In genomic region chr19:14424016-14424964, GRCm38 (mm10) we compare ENCODE assay signal across 16 mouse cellular contexts.
DNase-seq lines count a peak whose midpoint lies in the region; ATAC-seq and TF ChIP-seq lines count a peak whose summit lies in the region.
"Had no signal": no experiment of that assay in that cellular context is flagged by ENCODE, and none has a peak within 500 bp of the region (broad histone marks: within the 10 kb centered on the region; RNA-seq: fewer than 3 reads in every experiment).

No protein-coding gene starts in this region.

- WGBS in embryonic facial prominence, embryonic 11.5 days, result 60% methylated on average over 12 of the region's 12 CpGs
- 64% methylated on average over 12 of the region's 12 CpGs for WGBS in embryonic facial prominence, embryonic 10.5 days
- 9% methylated on average over 12 of the region's 12 CpGs for WGBS in limb, embryonic 11.5 days
- WGBS in limb, embryonic 10.5 days, result 19% methylated on average over 12 of the region's 12 CpGs
- 37% methylated on average over 12 of the region's 12 CpGs for WGBS in liver, embryonic 14.5 days (ENCODE audit: insufficient replicate concordance)
- 74% methylated on average over 12 of the region's 12 CpGs for WGBS in midbrain, embryonic 16.5 days

- no peak overlapping the region for H3K4me3 ChIP-seq in embryonic facial prominence, embryonic 11.5 days (ENCODE audit: low read depth, low read length)
- H3K4me3 ChIP-seq in embryonic facial prominence, embryonic 10.5 days, result no peak overlapping the region
- H3K4me3 ChIP-seq in limb, embryonic 11.5 days (ENCODE audit: low read depth, low read length), result no peak overlapping the region
- H3K4me3 ChIP-seq in limb, embryonic 10.5 days, result no peak overlapping the region
- no peak overlapping the region for H3K4me3 ChIP-seq in MEL (ENCODE audit: control insufficient read depth in 1 of 2, insufficient read depth in 1 of 2, low read depth in 2 of 2, low read length in 2 of 2)
- H3K4me3 ChIP-seq in liver, embryonic 14.5 days (ENCODE audit: insufficient read depth in 1 of 2, low read depth in 2 of 2, low read length in 2 of 2), result no peak overlapping the region
- H3K4me3 ChIP-seq in midbrain, embryonic 16.5 days (ENCODE audit: low read depth, low read length), result no peak overlapping the region
- H3K4me3 ChIP-seq: erythroblast, embryonic 14.5 days; midbrain, embryonic 12.5 days had no signal

- TF ChIP-seq CTCF in MEL (IDR thresholded peaks at IDR 0.05 in 2 of 3, conservative IDR thresholded peaks at IDR 0.05 in 1 of 3; ENCODE audit: control insufficient read depth in 1 of 3, insufficient read depth in 1 of 3, low read depth in 2 of 3, low read length in 3 of 3, poor library complexity in 1 of 3, severe bottlenecking in 1 of 3), result no peak; a peak in 1 of 6 replicates
- 0 out of 2 replicates have a peak, but pooled peaks have one; percentile 10 for TF ChIP-seq CTCF in liver, embryonic 14.5 days (IDR thresholded peaks at IDR 0.05; ENCODE audit: low read depth)

- ATAC-seq in embryonic facial prominence, embryonic 11.5 days (replicated peaks; ENCODE audit: insufficient number of reproducible peaks, low FRiP score, low TSS enrichment, low read depth), result no peak
- 0 out of 2 replicates have a peak, but pooled peaks have one; percentile 68 for ATAC-seq in limb, embryonic 11.5 days (ENCODE audit: insufficient number of reproducible peaks, low FRiP score, low TSS enrichment, low read depth)
- peak; percentile 37; the same call in 1 of the 2 replicates for ATAC-seq in liver, embryonic 14.5 days (ENCODE audit: insufficient read depth)
- ATAC-seq in midbrain, embryonic 16.5 days, result no peak
- ATAC-seq: activated CD4-positive, CD25-positive, alpha-beta regulatory T cell, adult 4 months; hindbrain, postnatal 0 days had no signal

- no peak overlapping the region for H3K9ac ChIP-seq in embryonic facial prominence, embryonic 11.5 days (replicated peaks; ENCODE audit: low read length)
- H3K9ac ChIP-seq in limb, embryonic 11.5 days (ENCODE audit: low read length), result no peak overlapping the region
- H3K9ac ChIP-seq in MEL (ENCODE audit: control insufficient read depth, low read depth, low read length, poor library complexity, severe bottlenecking), result no peak overlapping the region
- no peak overlapping the region for H3K9ac ChIP-seq in liver, embryonic 14.5 days (replicated peaks)
- no peak overlapping the region for H3K9ac ChIP-seq in midbrain, embryonic 16.5 days (ENCODE audit: low read depth, low read length)
- H3K9ac ChIP-seq: midbrain, embryonic 12.5 days had no signal

- H3K36me3 ChIP-seq in embryonic facial prominence, embryonic 11.5 days (replicated peaks; ENCODE audit: control insufficient read depth, insufficient read depth, low read depth, low read length), result no peaks in the 10 kb centered on the region
- H3K36me3 ChIP-seq in embryonic facial prominence, embryonic 10.5 days (replicated peaks), result no peaks in the 10 kb centered on the region
- H3K36me3 ChIP-seq in limb, embryonic 11.5 days (ENCODE audit: control insufficient read depth, insufficient read depth, low read length), result no peaks in the 10 kb centered on the region
- no peaks in the 10 kb centered on the region for H3K36me3 ChIP-seq in limb, embryonic 10.5 days
- no peaks in the 10 kb centered on the region for H3K36me3 ChIP-seq in MEL (ENCODE audit: control insufficient read depth in 1 of 2, insufficient read depth in 2 of 2, low read length in 2 of 2)
- H3K36me3 ChIP-seq in liver, embryonic 14.5 days (replicated peaks; ENCODE audit: control insufficient read depth, insufficient read depth, low read depth), result no peaks in the 10 kb centered on the region
- no peaks in the 10 kb centered on the region for H3K36me3 ChIP-seq in midbrain, embryonic 16.5 days (ENCODE audit: control insufficient read depth, insufficient read depth, low read length)
- H3K36me3 ChIP-seq: midbrain, embryonic 12.5 days had no signal

- TF ChIP-seq RAD21 in MEL (IDR thresholded peaks at IDR 0.05; ENCODE audit: low read depth, low read length), result no peak

- no peak for TF ChIP-seq EP300 in MEL (IDR thresholded peaks at IDR 0.05; ENCODE audit: low read depth in 1 of 2, low read length in 2 of 2)
- peak; percentile 40; the same call in 1 of the 2 replicates for TF ChIP-seq EP300 in liver, embryonic 14.5 days (IDR thresholded peaks at IDR 0.05; ENCODE audit: low read depth)

- H3K4me1 ChIP-seq in embryonic facial prominence, embryonic 11.5 days (ENCODE audit: control insufficient read depth, insufficient read depth, low read length), result no peaks in the 10 kb centered on the region
- H3K4me1 ChIP-seq in embryonic facial prominence, embryonic 10.5 days, result peaks cover 24% of the 10 kb centered on the region
- peaks cover 11% of the 10 kb centered on the region for H3K4me1 ChIP-seq in limb, embryonic 11.5 days (ENCODE audit: control insufficient read depth, insufficient read depth, low read length)
- peaks cover 37% of the 10 kb centered on the region for H3K4me1 ChIP-seq in limb, embryonic 10.5 days
- H3K4me1 ChIP-seq in MEL (ENCODE audit: control insufficient read depth in 1 of 2, insufficient read depth in 2 of 2, low read length in 2 of 2), result no peaks in the 10 kb centered on the region
- H3K4me1 ChIP-seq in liver, embryonic 14.5 days (replicated peaks; ENCODE audit: control insufficient read depth in 2 of 2, insufficient read depth in 2 of 2, low read length in 1 of 2), result peaks cover 5 to 31% of the 10 kb centered on the region in 2 experiments
- H3K4me1 ChIP-seq in midbrain, embryonic 16.5 days (ENCODE audit: control insufficient read depth, insufficient read depth, low read length), result no peaks in the 10 kb centered on the region; the same call in 1 of the 2 replicates

- TF ChIP-seq POLR2A in MEL (IDR thresholded peaks at IDR 0.05; ENCODE audit: control insufficient read depth in 1 of 2, insufficient read depth in 1 of 2, low read depth in 1 of 2, low read length in 2 of 2, poor library complexity in 1 of 2), result no peak

- peak; percentile 47 for DNase-seq in embryonic facial prominence, embryonic 11.5 days (ENCODE audit: low spot score)
- no peak for DNase-seq in embryonic facial prominence, embryonic 10.5 days (ENCODE audit: low spot score)
- no peak for DNase-seq in limb, embryonic 11.5 days (ENCODE audit: low spot score)
- no peak for DNase-seq in limb, embryonic 10.5 days (ENCODE audit: low spot score)
- peak; percentile 7 for DNase-seq in MEL (ENCODE audit: low read depth, low spot score)
- no peak for DNase-seq in liver, embryonic 14.5 days (ENCODE audit: low read depth in 3 of 3, low spot score in 3 of 3)
- DNase-seq in cerebellum, postnatal 25 days, result no peak
- DNase-seq: B cell, adult 2 months; heart, postnatal 14 days; right cerebral cortex, postnatal 14 days; thymus, adult 2 months had no signal

- no peaks in the 10 kb centered on the region for H3K9me3 ChIP-seq in embryonic facial prominence, embryonic 11.5 days (replicated peaks; ENCODE audit: control insufficient read depth, low read length)
- H3K9me3 ChIP-seq in embryonic facial prominence, embryonic 10.5 days, result no peaks in the 10 kb centered on the region
- H3K9me3 ChIP-seq in limb, embryonic 11.5 days (ENCODE audit: control insufficient read depth, low read length), result no peaks in the 10 kb centered on the region
- H3K9me3 ChIP-seq in limb, embryonic 10.5 days (replicated peaks), result no peaks in the 10 kb centered on the region
- no peaks in the 10 kb centered on the region for H3K9me3 ChIP-seq in MEL (replicated peaks; ENCODE audit: insufficient read depth, low read length)
- H3K9me3 ChIP-seq in liver, embryonic 14.5 days (ENCODE audit: control insufficient read depth, low read length), result no peaks in the 10 kb centered on the region
- H3K9me3 ChIP-seq in midbrain, embryonic 16.5 days (replicated peaks; ENCODE audit: control insufficient read depth, low read length, poor library complexity, severe bottlenecking), result no peaks in the 10 kb centered on the region
- H3K9me3 ChIP-seq: midbrain, embryonic 12.5 days had no signal

- no peaks in the 10 kb centered on the region for H3K79me2 ChIP-seq in MEL (ENCODE audit: control insufficient read depth, insufficient read depth, low read length, poor library complexity)

- H3K27ac ChIP-seq in embryonic facial prominence, embryonic 11.5 days (replicated peaks; ENCODE audit: low read depth, low read length), result no peak overlapping the region
- no peak overlapping the region for H3K27ac ChIP-seq in embryonic facial prominence, embryonic 10.5 days (replicated peaks)
- H3K27ac ChIP-seq in limb, embryonic 11.5 days (replicated peaks; ENCODE audit: low read depth, low read length), result no peak overlapping the region
- no peak overlapping the region for H3K27ac ChIP-seq in limb, embryonic 10.5 days
- no peak overlapping the region for H3K27ac ChIP-seq in MEL (ENCODE audit: control insufficient read depth, low read depth, low read length)
- H3K27ac ChIP-seq in liver, embryonic 14.5 days, result no peak overlapping the region
- no peak overlapping the region for H3K27ac ChIP-seq in midbrain, embryonic 16.5 days (ENCODE audit: low read length)
- H3K27ac ChIP-seq: hindbrain, postnatal 0 days; midbrain, embryonic 12.5 days had no signal

- no peaks in the 10 kb centered on the region for H3K27me3 ChIP-seq in embryonic facial prominence, embryonic 11.5 days (ENCODE audit: control insufficient read depth, insufficient read depth, low read length)
- no peaks in the 10 kb centered on the region for H3K27me3 ChIP-seq in embryonic facial prominence, embryonic 10.5 days (replicated peaks; ENCODE audit: low read depth, poor library complexity, severe bottlenecking)
- no peaks in the 10 kb centered on the region for H3K27me3 ChIP-seq in limb, embryonic 11.5 days (ENCODE audit: control insufficient read depth, insufficient read depth, low read length)
- H3K27me3 ChIP-seq in limb, embryonic 10.5 days (ENCODE audit: low read depth, poor library complexity, severe bottlenecking), result no peaks in the 10 kb centered on the region
- H3K27me3 ChIP-seq in MEL (ENCODE audit: control insufficient read depth in 1 of 2, insufficient read depth in 2 of 2, low read length in 2 of 2), result no peaks in the 10 kb centered on the region
- no peaks in the 10 kb centered on the region for H3K27me3 ChIP-seq in liver, embryonic 14.5 days (ENCODE audit: control insufficient read depth, insufficient read depth, low read length)
- H3K27me3 ChIP-seq in midbrain, embryonic 16.5 days (ENCODE audit: control insufficient read depth, insufficient read depth, low read depth, low read length), result no peaks in the 10 kb centered on the region; the same call in 1 of the 2 replicates

- H3K4me2 ChIP-seq in embryonic facial prominence, embryonic 11.5 days (ENCODE audit: low read depth, low read length), result no peak overlapping the region
- no peak overlapping the region for H3K4me2 ChIP-seq in limb, embryonic 11.5 days (ENCODE audit: low read depth, severe bottlenecking)
- H3K4me2 ChIP-seq in liver, embryonic 14.5 days (ENCODE audit: low read depth), result peak overlapping the region; percentile 13; the same call in 1 of the 2 replicates
- H3K4me2 ChIP-seq in midbrain, embryonic 16.5 days (ENCODE audit: low read length), result no peak overlapping the region
- H3K4me2 ChIP-seq: midbrain, embryonic 12.5 days had no signal

TF ChIP-seq in MEL, 35 proteins besides CTCF, POLR2A, EP300 and RAD21 (continues in another document):
- TF ChIP-seq KAT2A (conservative IDR thresholded peaks at IDR 0.05; ENCODE audit: low read depth, low read length) (no peak), SIN3A (IDR thresholded peaks at IDR 0.05; ENCODE audit: low read length) (no peak), SMC3 (IDR thresholded peaks at IDR 0.05; ENCODE audit: low read depth, low read length) (no peak), MXI1 (IDR thresholded peaks at IDR 0.05; ENCODE audit: low read depth, low read length) (no peak)

Comparison
In these comparisons a context has a peak if more than half of its experiments do, and no peak if none do; other contexts are left out.
1. DNase-seq: peak in embryonic facial prominence, embryonic 11.5 days (single experiment) and MEL (single experiment); none in embryonic facial prominence, embryonic 10.5 days (single experiment), limb, embryonic 11.5 days (single experiment), limb, embryonic 10.5 days (single experiment), liver, embryonic 14.5 days (0 of 3) and cerebellum, postnatal 25 days (0 of 2).
2. ATAC-seq: peak in limb, embryonic 11.5 days (single experiment) and liver, embryonic 14.5 days (single experiment); none in embryonic facial prominence, embryonic 11.5 days (single experiment) and midbrain, embryonic 16.5 days (single experiment).